Mouse (Mus musculus): ENCODE measurements around the gene Ifnar2. TPM values are rescaled to one million over a fixed set of nuclear protein-coding genes. Genes with fewer than 3 reads are reported as not detected.

Gene Ifnar2
- polyA plus RNA-seq, 1 experiment from 2014 or later: 40.4 TPM

DNA sequence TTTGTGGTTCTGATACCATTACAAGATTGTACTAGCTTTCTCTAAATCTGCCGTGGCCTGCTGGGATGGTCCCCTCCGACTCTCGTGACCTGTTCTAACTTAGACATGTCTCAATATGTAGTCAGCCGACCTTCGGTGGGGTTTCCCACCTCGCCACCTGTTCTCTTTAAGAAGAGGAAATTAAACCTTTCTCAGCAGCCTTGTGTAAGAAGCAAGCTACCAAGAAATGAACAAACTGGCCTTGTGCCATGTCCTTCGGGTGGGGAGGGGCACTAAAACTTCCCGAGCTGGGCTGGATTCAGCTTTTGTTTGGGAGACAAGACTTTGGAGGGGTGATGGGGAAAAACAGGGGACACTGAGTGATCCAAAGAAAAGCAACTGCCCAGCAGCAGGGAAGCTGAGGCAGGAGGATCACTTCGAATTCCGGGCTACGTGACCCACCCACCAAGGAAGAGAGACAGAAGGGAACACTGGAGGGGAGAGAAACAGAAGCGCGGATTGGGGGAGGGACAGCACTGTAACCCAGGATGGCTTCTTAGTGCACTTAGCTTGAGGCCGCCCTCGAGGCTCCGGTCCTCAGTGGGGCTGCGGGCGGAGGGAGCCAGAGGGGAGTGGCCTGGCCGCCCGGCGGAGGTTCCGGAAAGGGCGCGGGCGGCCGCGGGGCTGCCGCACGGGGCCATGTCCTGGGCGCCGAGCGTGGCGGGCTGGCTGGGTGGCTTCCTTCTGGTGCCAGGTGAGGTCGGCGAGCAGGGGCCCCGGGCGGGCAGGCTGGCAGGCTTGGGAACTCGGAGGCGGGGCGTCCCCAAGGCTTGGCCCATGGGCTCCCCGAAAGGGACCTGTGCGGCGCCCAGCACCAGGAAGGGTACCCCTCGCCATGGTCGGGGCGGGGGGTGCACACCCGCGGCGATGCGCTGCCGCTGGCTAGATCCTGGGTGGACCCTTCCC is 33.3 kb downstream of the Ifnar2 start, which contains the start of gene Il10rb:
Gene Il10rb (plus strand): TSS at position 525 of the 945 bp plus-strand sequence.
- H3K27ac ChIP-seq: no peak within 1 kb of the TSS; the same call in none of the 2 replicates
- ATAC-seq (ENCODE audit: low FRiP score) (peak; percentile 64; the same call in 1 of the 2 replicates), DNase-seq (ENCODE audit: low spot score) (peak; percentile 31)
- peaks cover 6% of the 10 kb centered on the region for H3K27me3 ChIP-seq (ENCODE audit: control insufficient read depth, insufficient read depth, low read length)
- peak within 1 kb of the TSS; percentile 68 for H3K9ac ChIP-seq
- H3K4me1 ChIP-seq (replicated peaks; ENCODE audit: control insufficient read depth, insufficient read depth, low read length): 0 out of 2 replicates have a peak, but pooled peaks cover 4% of the 10 kb centered on the region
- H3K36me3 ChIP-seq (replicated peaks; ENCODE audit: control insufficient read depth, insufficient read depth): peaks cover 3% of the 10 kb centered on the region
- peak within 1 kb of the TSS; percentile 52 for H3K4me3 ChIP-seq (replicated peaks; ENCODE audit: low read length)
- 6% methylated on average over 51 of the region's 51 CpGs for WGBS
- H3K4me2 ChIP-seq (replicated peaks): peak within 1 kb of the TSS; percentile 85
- H3K9me3 ChIP-seq (ENCODE audit: control insufficient read depth, low read length): no peaks in the 10 kb centered on the region

DNA sequence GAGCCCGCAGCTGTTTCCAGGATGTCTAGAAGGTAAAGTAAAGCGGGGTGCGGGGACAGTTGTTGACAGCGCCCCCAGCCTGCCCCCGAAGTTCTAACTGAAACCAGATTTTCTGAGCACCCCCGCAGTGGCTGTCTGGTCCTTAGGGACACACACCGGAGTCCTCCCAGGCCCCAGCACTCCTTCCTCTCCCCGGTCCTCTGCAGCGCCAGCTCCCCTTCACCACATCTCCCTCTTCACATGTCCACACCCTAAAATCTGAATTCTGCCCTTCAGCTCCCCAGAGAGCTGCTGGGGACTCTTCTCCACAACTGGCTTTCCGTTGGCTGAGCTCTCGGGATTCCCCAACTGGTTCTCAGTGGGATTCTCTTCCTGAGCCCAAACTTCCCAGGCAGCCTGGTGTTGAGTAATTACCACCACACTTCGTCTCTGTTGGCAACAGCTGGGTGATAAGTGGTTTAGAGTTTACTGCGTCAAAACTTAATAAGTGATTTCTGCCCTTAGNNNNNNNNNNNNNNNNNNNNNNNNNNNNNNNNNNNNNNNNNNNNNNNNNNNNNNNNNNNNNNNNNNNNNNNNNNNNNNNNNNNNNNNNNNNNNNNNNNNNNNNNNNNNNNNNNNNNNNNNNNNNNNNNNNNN is 34.1 kb downstream of the Ifnar2 start:
- H3K27me3 ChIP-seq (ENCODE audit: control insufficient read depth, insufficient read depth, low read length): peaks cover 6% of the 10 kb centered on the region
- H3K4me2 ChIP-seq (replicated peaks): peak overlapping the region; percentile 85
- H3K4me1 ChIP-seq (replicated peaks; ENCODE audit: control insufficient read depth, insufficient read depth, low read length): 0 out of 2 replicates have a peak, but pooled peaks cover 4% of the 10 kb centered on the region
- WGBS: 2% methylated on average over 13 of the region's 13 CpGs
- peak overlapping the region; percentile 52 for H3K4me3 ChIP-seq (replicated peaks; ENCODE audit: low read length)
- DNase-seq (ENCODE audit: low spot score) (peak; percentile 25), ATAC-seq (ENCODE audit: low FRiP score) (peak; percentile 43; the same call in 1 of the 2 replicates)
- peak overlapping the region; percentile 68 for H3K9ac ChIP-seq
- no peaks in the 10 kb centered on the region for H3K9me3 ChIP-seq (ENCODE audit: control insufficient read depth, low read length)
- H3K27ac ChIP-seq: no peak overlapping the region; the same call in 1 of the 2 replicates
- H3K36me3 ChIP-seq (replicated peaks; ENCODE audit: control insufficient read depth, insufficient read depth): peaks cover 3% of the 10 kb centered on the region

DNA sequence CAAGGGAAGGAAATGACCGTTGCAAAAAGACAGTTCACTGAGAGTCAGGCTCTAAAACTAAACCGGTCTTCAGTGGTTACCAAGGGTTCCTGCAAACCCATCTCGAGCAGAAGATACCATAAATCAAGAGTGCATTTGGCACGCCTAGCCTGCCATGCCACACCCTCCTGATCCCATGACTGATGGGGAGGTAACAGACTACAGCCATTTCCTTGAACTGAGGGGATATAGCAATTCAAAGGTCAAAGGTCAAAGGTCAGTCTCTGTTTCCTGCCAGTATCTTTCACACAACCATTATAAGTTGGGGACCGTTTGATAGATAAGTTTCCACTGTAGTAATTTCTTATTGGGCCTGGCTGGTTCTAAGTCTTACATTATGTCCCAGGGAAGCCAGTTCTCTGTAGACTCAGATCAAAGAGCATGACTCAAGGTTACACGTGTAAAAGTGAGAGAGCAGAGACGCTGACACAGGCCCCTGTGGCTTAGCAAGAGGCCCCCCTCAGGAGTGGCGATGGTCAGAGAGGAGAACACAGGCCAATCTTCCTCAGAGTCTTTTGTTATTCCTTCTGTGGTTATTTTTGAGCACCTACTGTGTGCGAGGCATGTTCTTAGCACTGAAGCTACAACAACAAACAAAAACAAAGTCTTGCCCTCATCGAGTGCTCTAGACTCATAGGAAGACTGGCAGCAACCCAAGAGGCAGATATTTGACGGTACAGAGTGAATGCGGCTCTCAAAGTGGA is 40.7 kb downstream of the Ifnar2 start:
- no peaks in the 10 kb centered on the region for H3K9me3 ChIP-seq (ENCODE audit: control insufficient read depth, low read length)
- no peak overlapping the region for H3K27ac ChIP-seq
- H3K9ac ChIP-seq: no peak overlapping the region
- no peaks in the 10 kb centered on the region for H3K27me3 ChIP-seq (ENCODE audit: control insufficient read depth, insufficient read depth, low read length)
- no peak overlapping the region for H3K4me3 ChIP-seq (replicated peaks; ENCODE audit: low read length)
- DNase-seq (ENCODE audit: low spot score) (no peak), ATAC-seq (ENCODE audit: low FRiP score) (no peak)
- no peaks in the 10 kb centered on the region for H3K36me3 ChIP-seq (replicated peaks; ENCODE audit: control insufficient read depth, insufficient read depth)
- no peak overlapping the region for H3K4me2 ChIP-seq (replicated peaks)
- no peaks in the 10 kb centered on the region for H3K4me1 ChIP-seq (replicated peaks; ENCODE audit: control insufficient read depth, insufficient read depth, low read length)
- 71% methylated on average over 12 of the region's 12 CpGs for WGBS

DNA sequence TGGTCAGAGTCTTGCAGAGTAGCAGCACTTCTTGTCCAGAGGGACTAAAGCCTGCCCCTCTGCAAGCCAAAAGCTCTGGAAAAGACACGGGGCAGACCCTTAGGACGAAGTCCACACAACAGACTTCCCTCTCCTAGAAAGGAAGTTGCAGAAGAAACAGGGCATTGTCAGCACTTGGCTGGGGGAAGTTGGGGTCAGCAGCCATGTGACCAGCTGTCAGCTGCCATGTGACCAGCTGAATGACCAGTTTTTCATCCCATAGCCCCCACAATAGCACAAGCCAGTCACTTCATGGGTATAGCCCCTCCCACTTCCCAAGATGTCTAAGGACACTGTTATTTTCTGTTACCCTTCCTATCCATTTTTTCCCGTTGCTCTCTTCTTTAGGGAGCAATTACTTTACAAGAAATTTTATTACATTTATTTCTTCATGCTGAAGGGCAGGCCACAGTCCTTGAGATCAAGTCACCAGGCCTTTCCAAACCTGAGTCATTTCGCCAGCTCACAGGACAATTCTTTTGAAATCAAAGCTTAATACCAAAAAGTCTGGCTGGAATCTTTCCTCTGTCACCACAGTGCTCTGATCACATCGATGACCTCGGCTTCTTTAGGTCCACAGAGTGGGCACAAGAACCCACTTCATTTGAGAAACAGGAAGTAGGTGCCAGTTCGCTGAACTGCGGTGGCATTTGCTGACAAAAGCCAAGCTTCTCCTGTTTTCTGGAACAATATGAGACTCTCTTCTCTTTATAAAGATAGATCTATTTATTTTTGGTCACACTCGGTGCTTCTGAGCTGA is 43.0 kb downstream of the Ifnar2 start:
- Histone ChIP-seq H3K4me2 (replicated peaks) (no peak overlapping the region), H3K36me3 (replicated peaks; ENCODE audit: control insufficient read depth, insufficient read depth) (no peaks in the 10 kb centered on the region), H3K27me3 (ENCODE audit: control insufficient read depth, insufficient read depth, low read length) (no peaks in the 10 kb centered on the region), H3K9me3 (ENCODE audit: control insufficient read depth, low read length) (no peaks in the 10 kb centered on the region), H3K9ac (no peak overlapping the region), H3K4me3 (replicated peaks; ENCODE audit: low read length) (no peak overlapping the region), H3K27ac (no peak overlapping the region), H3K4me1 (replicated peaks; ENCODE audit: control insufficient read depth, insufficient read depth, low read length) (no peaks in the 10 kb centered on the region)
- 86% methylated on average over 9 of the region's 9 CpGs for WGBS
- ATAC-seq (ENCODE audit: low FRiP score) (no peak), DNase-seq (ENCODE audit: low spot score) (no peak)

DNA sequence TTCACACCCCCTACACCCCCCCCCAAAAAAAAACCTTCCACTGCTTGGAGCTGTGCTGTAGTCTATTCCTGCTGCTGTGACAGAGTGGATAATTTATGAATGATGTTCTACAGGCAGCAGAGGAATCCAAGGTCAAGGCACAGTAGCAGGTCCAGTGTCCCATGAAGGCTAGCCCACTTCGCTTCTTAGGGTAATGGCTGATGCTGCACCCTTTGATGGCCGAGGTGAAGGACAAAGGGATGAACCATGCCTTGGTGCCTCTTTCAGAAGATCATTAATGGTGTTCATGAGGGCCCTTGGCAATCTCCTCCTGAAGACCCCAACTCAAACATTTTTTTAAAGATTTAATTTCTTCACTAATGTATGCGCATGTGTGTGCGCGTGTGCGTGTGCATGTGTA is 43.8 kb downstream of the Ifnar2 start:
- no peak for ATAC-seq (ENCODE audit: low FRiP score)
- no peak overlapping the region for H3K4me3 ChIP-seq (replicated peaks; ENCODE audit: low read length)
- H3K27ac ChIP-seq: no peak overlapping the region

DNA sequence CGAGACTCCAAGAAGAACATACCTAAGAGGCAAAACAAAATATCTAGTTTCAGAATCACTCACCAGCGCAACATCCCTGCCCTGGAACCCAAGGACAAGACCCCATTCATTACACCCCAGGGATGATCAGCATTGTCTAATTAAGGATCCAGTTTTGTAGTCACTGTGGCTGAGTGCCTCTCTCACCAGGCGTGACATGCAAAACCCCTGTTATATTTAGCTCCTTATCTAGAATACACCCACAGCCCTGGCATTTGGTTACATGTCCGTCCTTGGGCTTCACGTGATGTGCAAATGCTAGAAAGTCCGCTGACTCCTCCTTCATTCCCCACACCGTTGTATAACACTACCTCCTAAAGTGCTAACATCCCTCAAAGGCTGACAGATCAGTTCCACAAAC is 44.4 kb downstream of the Ifnar2 start:
- Histone ChIP-seq H3K27me3 (ENCODE audit: control insufficient read depth, insufficient read depth, low read length) (no peaks in the 10 kb centered on the region), H3K4me3 (replicated peaks; ENCODE audit: low read length) (no peak overlapping the region), H3K9ac (no peak overlapping the region), H3K4me2 (replicated peaks) (no peak overlapping the region), H3K9me3 (ENCODE audit: control insufficient read depth, low read length) (no peaks in the 10 kb centered on the region), H3K4me1 (replicated peaks; ENCODE audit: control insufficient read depth, insufficient read depth, low read length) (no peaks in the 10 kb centered on the region), H3K36me3 (replicated peaks; ENCODE audit: control insufficient read depth, insufficient read depth) (no peaks in the 10 kb centered on the region), H3K27ac (no peak overlapping the region)
- WGBS: 77% methylated on average over 7 of the region's 7 CpGs
- ATAC-seq (ENCODE audit: low FRiP score) (no peak), DNase-seq (ENCODE audit: low spot score) (no peak)

More for the DNA sequence above, 43.8 kb downstream of the Ifnar2 start:
- no peak for DNase-seq (ENCODE audit: low spot score)
- Histone ChIP-seq H3K4me1 (replicated peaks; ENCODE audit: control insufficient read depth, insufficient read depth, low read length) (no peaks in the 10 kb centered on the region), H3K9ac (no peak overlapping the region), H3K9me3 (ENCODE audit: control insufficient read depth, low read length) (no peaks in the 10 kb centered on the region), H3K36me3 (replicated peaks; ENCODE audit: control insufficient read depth, insufficient read depth) (no peaks in the 10 kb centered on the region), H3K27me3 (ENCODE audit: control insufficient read depth, insufficient read depth, low read length) (no peaks in the 10 kb centered on the region), H3K4me2 (replicated peaks) (no peak overlapping the region)
- 95% methylated on average over 6 of the region's 6 CpGs for WGBS

DNA sequence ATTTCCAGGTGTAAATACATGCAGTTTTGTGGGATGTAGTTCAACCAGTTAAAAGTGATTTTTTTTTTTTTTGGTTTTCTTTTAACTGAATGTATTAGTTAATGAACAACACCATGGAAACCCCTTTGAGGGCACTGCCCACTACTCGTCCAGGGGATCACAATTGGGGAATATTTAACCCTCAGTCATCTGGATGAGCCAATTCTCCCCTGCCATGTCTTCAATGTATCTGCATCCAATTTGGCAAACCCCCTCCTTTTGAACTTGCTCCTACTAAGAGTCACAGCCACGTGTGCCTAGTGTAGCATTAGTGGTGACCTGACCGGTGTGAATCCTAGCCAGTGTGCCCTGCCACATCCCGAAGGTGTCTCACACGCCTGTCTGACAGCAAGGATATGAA is 45.9 kb downstream of the Ifnar2 start:
- DNase-seq (ENCODE audit: low spot score) (no peak), ATAC-seq (ENCODE audit: low FRiP score) (no peak)
- no peak overlapping the region for H3K4me2 ChIP-seq (replicated peaks)
- H3K4me3 ChIP-seq (replicated peaks; ENCODE audit: low read length): no peak overlapping the region
- H3K27ac ChIP-seq: no peak overlapping the region
- no peaks in the 10 kb centered on the region for H3K27me3 ChIP-seq (ENCODE audit: control insufficient read depth, insufficient read depth, low read length)
- no peak overlapping the region for H3K9ac ChIP-seq
- H3K4me1 ChIP-seq (replicated peaks; ENCODE audit: control insufficient read depth, insufficient read depth, low read length): no peaks in the 10 kb centered on the region
- H3K36me3 ChIP-seq (replicated peaks; ENCODE audit: control insufficient read depth, insufficient read depth): no peaks in the 10 kb centered on the region
- H3K9me3 ChIP-seq (ENCODE audit: control insufficient read depth, low read length): no peaks in the 10 kb centered on the region
- WGBS: 76% methylated on average over 5 of the region's 5 CpGs

DNA sequence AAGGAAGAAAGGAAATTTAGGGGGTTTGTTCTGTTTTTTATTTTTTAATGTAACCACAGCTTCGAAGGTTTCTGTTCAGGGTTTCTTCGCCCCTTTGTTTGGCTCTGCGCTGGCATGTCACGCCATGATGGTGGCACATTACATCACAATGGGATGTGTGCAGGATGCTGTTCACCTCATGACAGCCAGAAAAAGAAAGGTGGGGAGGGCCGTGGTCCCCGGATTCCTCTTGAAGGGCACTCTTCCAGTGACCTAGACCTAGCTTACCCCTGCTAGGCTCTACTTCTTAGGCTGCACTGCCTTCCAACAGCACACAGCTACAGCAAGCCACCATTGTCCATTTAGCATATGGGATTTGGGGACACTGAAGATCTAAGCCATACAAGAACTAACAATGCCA is 53.2 kb downstream of the Ifnar2 start:
- ATAC-seq (ENCODE audit: low FRiP score): no peak
- Histone ChIP-seq H3K27me3 (ENCODE audit: control insufficient read depth, insufficient read depth, low read length) (no peaks in the 10 kb centered on the region), H3K4me3 (replicated peaks; ENCODE audit: low read length) (no peak overlapping the region), H3K36me3 (replicated peaks; ENCODE audit: control insufficient read depth, insufficient read depth) (no peaks in the 10 kb centered on the region), H3K27ac (no peak overlapping the region), H3K4me1 (replicated peaks; ENCODE audit: control insufficient read depth, insufficient read depth, low read length) (no peaks in the 10 kb centered on the region), H3K4me2 (replicated peaks) (no peak overlapping the region), H3K9me3 (ENCODE audit: control insufficient read depth, low read length) (no peaks in the 10 kb centered on the region), H3K9ac (no peak overlapping the region)
- WGBS: 90% methylated on average over 6 of the region's 6 CpGs
- DNase-seq (ENCODE audit: low spot score): no peak
